Mouse (Mus musculus) ES-E14 (cell line): ENCODE measurements around the gene Iqschfp. TPM values are rescaled to one million over a fixed set of nuclear protein-coding genes. Genes with fewer than 3 reads are reported as not detected.

ENCODE experiments used
- DNase-seq: peaks from one replicate; pipeline ENCODE4 v3.0.0-alpha.2; 2013; ENCODE audit warnings: low read depth, low spot score
- H3K27ac ChIP-seq: 2 replicates; pipeline ENCODE4 v1.5.1; 2012; ENCODE audit warnings: low read depth, mild to moderate bottlenecking, low read length, moderate library complexity, mixed read lengths; ENCODE audit not compliant: poor library complexity, insufficient read depth, severe bottlenecking
- H3K36me3 ChIP-seq: 2 replicates; pipeline ENCODE4 v1.6.1; 2012; ENCODE audit warnings: mild to moderate bottlenecking, low read length, moderate library complexity, mixed read lengths; ENCODE audit not compliant: control insufficient read depth, poor library complexity, insufficient read depth, severe bottlenecking
- H3K4me1 ChIP-seq, 2 experiments: fragments of 150-350 bp in 1 of 2; sonication (generic) in 1 of 2; 2 replicates each; pipeline ENCODE4 v1.6.1; 2012; ENCODE audit warnings: low read length in 2 of 2, mild to moderate bottlenecking in 1 of 2, mixed read lengths in 1 of 2; ENCODE audit not compliant: control insufficient read depth in 2 of 2, insufficient read depth in 2 of 2, poor library complexity in 1 of 2
- H3K4me3 ChIP-seq, 2 experiments: fragments of 150-350 bp in 1 of 2; sonication (generic) in 1 of 2; 2 replicates each; pipeline ENCODE4 v1.5.1; 2012; ENCODE audit warnings: low read length in 2 of 2, low read depth in 1 of 2, mild to moderate bottlenecking in 1 of 2, mixed read lengths in 1 of 2; ENCODE audit not compliant: insufficient read depth in 1 of 2, poor library complexity in 1 of 2, severe bottlenecking in 1 of 2
- H3K9ac ChIP-seq: 2 replicates; pipeline ENCODE4 v1.6.1; 2012; ENCODE audit warnings: low read depth, mild to moderate bottlenecking, low read length, mixed read lengths; ENCODE audit not compliant: poor library complexity, insufficient read depth, severe bottlenecking
- H3K9me3 ChIP-seq: fragments of 150-350 bp; sonication (generic); 2 replicates; pipeline ENCODE4 v1.6.1; 2012; ENCODE audit warnings: low read depth, mild to moderate bottlenecking, low read length; ENCODE audit not compliant: control insufficient read depth, insufficient read depth
- CHD2 ChIP-seq: IDR thresholded peaks from 2 replicates; pipeline ENCODE4 v1.6.1; 2014; ENCODE audit warnings: mild to moderate bottlenecking, low read depth, low read length, inconsistent platforms
- HCFC1 ChIP-seq: IDR thresholded peaks from 2 replicates; pipeline ENCODE4 v1.6.1; 2012; ENCODE audit warnings: low read length, inconsistent platforms, borderline replicate concordance; ENCODE audit not compliant: insufficient read depth
- MAFK ChIP-seq: IDR thresholded peaks from 2 replicates; pipeline ENCODE4 v1.6.1; 2014; ENCODE audit warnings: mild to moderate bottlenecking, low read depth, low read length, inconsistent platforms; ENCODE audit not compliant: insufficient read depth
- ZC3H11A ChIP-seq: IDR thresholded peaks from 2 replicates; pipeline ENCODE4 v1.6.1; 2012; ENCODE audit warnings: low read depth, mild to moderate bottlenecking, inconsistent platforms, low read length, borderline replicate concordance
- ZNF384 ChIP-seq: IDR thresholded peaks from 2 replicates; pipeline ENCODE4 v1.6.1; 2012; ENCODE audit warnings: low read depth, low read length, inconsistent platforms
- in situ Hi-C, 2 experiments: fragments of 600-800 bp; cut with MboI; formaldehyde crosslinking; loops; one replicate each; pipeline ENCODE4 v1.15.1; 2025; ENCODE audit warnings: low sequenced_read_pairs in 2 of 2, inconsistent platforms in 1 of 2; ENCODE audit not compliant: unreplicated experiment in 2 of 2
- total RNA-seq: library from RNA; depleted of rRNA; stranded (reverse); fragments of 300-350 nt; gene quantifications from 2 replicates; pipeline ENCODE4 v1.2.3, GENCODE M21; 2012

Gene Iqschfp
- total RNA-seq, 1 experiment: not detected

DNA sequence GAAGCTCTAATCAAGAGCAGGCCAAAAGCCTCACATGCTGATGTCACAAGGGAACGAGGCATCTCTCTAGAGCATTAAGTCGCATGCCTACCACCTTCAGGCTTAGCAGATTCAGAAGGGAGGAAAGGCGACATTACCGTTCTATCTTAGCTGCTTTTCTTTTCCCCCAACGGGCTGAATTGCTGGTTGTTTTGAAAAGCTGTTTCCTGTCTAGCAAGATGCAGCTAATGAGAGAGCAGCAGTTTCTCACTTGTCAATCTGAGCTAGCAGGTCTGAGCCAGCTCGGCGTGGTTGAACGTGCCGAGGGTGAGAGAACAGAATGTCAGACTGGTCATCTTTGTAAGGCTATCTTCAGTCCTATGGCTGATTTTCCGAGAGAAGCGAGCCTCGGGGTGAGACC lies 91.3 kb downstream of the Iqschfp start:
- in situ Hi-C loops: no loop called here
- no peak for TF ChIP-seq ZC3H11A
- no peak for TF ChIP-seq HCFC1
- no peak for TF ChIP-seq ZNF384
- TF ChIP-seq MAFK: no peak
- no peak for TF ChIP-seq CHD2
- no peaks in the 10 kb centered on the region for H3K36me3 ChIP-seq
- H3K9me3 ChIP-seq: no peaks in the 10 kb centered on the region
- no peak overlapping the region for H3K27ac ChIP-seq
- DNase-seq: no peak
- H3K4me3 ChIP-seq: no peak overlapping the region
- H3K9ac ChIP-seq: no peak overlapping the region
- H3K4me1 ChIP-seq: no peaks in the 10 kb centered on the region; a peak in 1 of 4 replicates

GRCm38 (mm10) chr3:68002415-68002814 lies 110.4 kb downstream of the Iqschfp start:
- DNase-seq: no peak
- H3K4me1 ChIP-seq: no peaks in the 10 kb centered on the region
- H3K36me3 ChIP-seq: no peaks in the 10 kb centered on the region
- in situ Hi-C loops: no loop called here
- no peak overlapping the region for H3K9ac ChIP-seq
- H3K9me3 ChIP-seq: no peaks in the 10 kb centered on the region
- TF ChIP-seq CHD2 (no peak), ZC3H11A (no peak), HCFC1 (no peak), ZNF384 (no peak), MAFK (no peak)
- H3K27ac ChIP-seq: no peak overlapping the region
- H3K4me3 ChIP-seq: no peak overlapping the region

DNA sequence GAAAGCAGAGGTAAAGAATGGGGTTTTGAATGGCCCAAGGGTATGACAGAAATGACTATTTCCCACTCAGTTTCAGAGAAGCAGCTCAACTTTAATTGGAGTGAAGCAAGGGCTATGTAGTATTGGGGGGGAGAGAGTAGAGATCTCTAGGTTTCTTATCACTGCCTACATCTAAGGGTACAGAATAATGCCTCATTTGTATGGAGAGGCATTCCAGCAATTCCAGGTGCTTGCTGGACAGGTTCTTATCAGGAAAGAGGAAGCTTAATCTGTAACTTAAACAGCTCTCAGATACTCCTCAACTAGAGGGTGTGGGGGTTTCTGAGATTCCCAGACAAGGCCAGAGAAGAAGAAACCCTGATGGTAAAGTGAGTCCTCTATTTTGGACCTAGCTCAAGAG lies 120.3 kb downstream of the Iqschfp start:
- Histone ChIP-seq H3K4me1 (no peaks in the 10 kb centered on the region), H3K27ac (no peak overlapping the region), H3K9me3 (no peaks in the 10 kb centered on the region), H3K9ac (no peak overlapping the region), H3K4me3 (no peak overlapping the region), H3K36me3 (no peaks in the 10 kb centered on the region)
- TF ChIP-seq CHD2 (no peak), ZNF384 (no peak), HCFC1 (no peak), MAFK (no peak), ZC3H11A (no peak)
- in situ Hi-C loops: no loop called here
- no peak for DNase-seq

GRCm38 (mm10) chr3:68015786-68016185 lies 123.8 kb downstream of the Iqschfp start:
- Histone ChIP-seq H3K9me3 (no peaks in the 10 kb centered on the region), H3K9ac (no peak overlapping the region), H3K4me3 (no peak overlapping the region), H3K27ac (no peak overlapping the region), H3K4me1 (no peaks in the 10 kb centered on the region), H3K36me3 (no peaks in the 10 kb centered on the region)
- no peak for DNase-seq
- in situ Hi-C loops: no loop called here
- TF ChIP-seq CHD2 (no peak), ZC3H11A (no peak), HCFC1 (no peak), MAFK (no peak), ZNF384 (no peak)

DNA sequence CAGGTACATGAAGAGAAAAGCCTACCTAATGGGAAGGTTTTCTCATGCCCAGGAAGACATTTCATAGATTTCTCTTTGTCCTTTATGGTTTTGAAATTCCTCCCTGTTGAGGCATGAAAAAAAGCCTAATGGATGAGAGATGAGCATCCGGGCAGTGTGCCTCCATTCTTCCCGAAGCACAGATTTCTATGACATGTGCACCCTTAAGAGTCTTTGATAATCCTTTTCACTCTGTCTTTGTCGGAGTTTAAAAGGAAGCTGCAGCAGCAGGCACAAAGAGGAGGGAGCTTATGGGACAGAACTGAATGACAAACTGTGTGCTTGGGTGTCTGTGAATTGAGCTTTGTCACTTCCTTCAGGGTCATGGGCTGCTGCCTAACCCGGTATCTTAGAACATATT lies 127.4 kb downstream of the Iqschfp start:
- H3K4me1 ChIP-seq: no peaks in the 10 kb centered on the region
- no peak overlapping the region for H3K9ac ChIP-seq
- no peak overlapping the region for H3K27ac ChIP-seq
- H3K9me3 ChIP-seq: no peaks in the 10 kb centered on the region
- TF ChIP-seq MAFK: no peak
- no peak for TF ChIP-seq CHD2
- no peak for TF ChIP-seq ZNF384
- TF ChIP-seq HCFC1: no peak
- TF ChIP-seq ZC3H11A: no peak
- in situ Hi-C loops: no loop called here
- no peak overlapping the region for H3K4me3 ChIP-seq
- H3K36me3 ChIP-seq: no peaks in the 10 kb centered on the region
- DNase-seq: no peak
